Mouse (Mus musculus) liver, adult 2 months (tissue): ENCODE data around the gene Gm3542. TPM values are rescaled to one million over a fixed set of nuclear protein-coding genes. Genes with fewer than 3 reads are reported as not detected.
"Not testable (repeated sequence)": the region's sequence is repeated elsewhere in the genome, so short reads cannot be mapped to it uniquely, and the experiment has no call there.

ENCODE experiments used
- DNase-seq: peaks from one replicate; pipeline ENCODE4 v3.0.0-alpha.2; 2011; ENCODE audit warnings: low read depth, low spot score; ENCODE audit errors: extremely low read depth
- H3K27ac ChIP-seq: fragments of 200-500 bp; replicated peaks from 2 replicates; pipeline ENCODE4 v1.5.1; 2012; ENCODE audit warnings: low read depth, mild to moderate bottlenecking, control low read depth, inconsistent platforms, low read length; ENCODE audit not compliant: insufficient read depth
- H3K27me3 ChIP-seq: fragments of 200-500 bp; 2 replicates; pipeline ENCODE4 v1.6.1; 2012; ENCODE audit warnings: mild to moderate bottlenecking, moderate library complexity, low read length, inconsistent platforms; ENCODE audit not compliant: control insufficient read depth, insufficient read depth
- H3K36me3 ChIP-seq: fragments of 200-500 bp; 2 replicates; pipeline ENCODE4 v1.6.1; 2012; ENCODE audit warnings: low read length, inconsistent platforms; ENCODE audit not compliant: control insufficient read depth, insufficient read depth
- H3K4me1 ChIP-seq: fragments of 200-500 bp; 2 replicates; pipeline ENCODE4 v1.6.1; 2011; ENCODE audit warnings: low read length; ENCODE audit not compliant: control insufficient read depth, insufficient read depth
- H3K4me3 ChIP-seq: fragments of 200-500 bp; 2 replicates; pipeline ENCODE4 v1.5.1; 2011; ENCODE audit warnings: low read depth, mild to moderate bottlenecking, control low read depth, low read length, moderate library complexity; ENCODE audit not compliant: insufficient read depth
- H3K79me2 ChIP-seq: fragments of 200-500 bp; 2 replicates; pipeline ENCODE4 v1.6.1; 2012; ENCODE audit warnings: inconsistent platforms, mild to moderate bottlenecking, low read length, moderate library complexity; ENCODE audit not compliant: control insufficient read depth, insufficient read depth
- H3K9ac ChIP-seq: fragments of 200-500 bp; 2 replicates; pipeline ENCODE4 v1.6.1; 2012; ENCODE audit warnings: low read depth, mild to moderate bottlenecking, control low read depth, inconsistent platforms, low read length
- WGBS: fragments of 180-500 bp; shearing (Covaris S2); methylation state at CpG from one replicate; pipeline ENCODE4 v1.1.7; 2018; 5-methylcytosine and 5-hydroxymethylcytosine counted together
- polyA plus RNA-seq: library from polyadenylated mRNA; depleted of rRNA; stranded (reverse); fragments of >200 nt; gene quantifications from 2 replicates; pipeline ENCODE4 v1.2.3, GENCODE M21; 2012; rRNA removed
- total RNA-seq: library from RNA; depleted of rRNA; stranded (reverse); fragments of >200 nt; gene quantifications from 2 replicates; pipeline ENCODE4 v1.2.3, GENCODE M21; 2014; rRNA removed

Gm3542 gene
- total RNA-seq (not detected in 2 replicates), polyA plus RNA-seq (not detected in 2 replicates)

GRCm38 (mm10) chr14:5334828-5335227, at the start of gene Gm3542:
Gene Gm3542 (minus strand): TSS chr14:5334928.
- H3K27me3 ChIP-seq, H3K4me3 ChIP-seq, H3K27ac ChIP-seq, H3K4me1 ChIP-seq, H3K9ac ChIP-seq, H3K36me3 ChIP-seq, DNase-seq, H3K79me2 ChIP-seq: not testable (repeated sequence)
- WGBS, result no CpG with 5 or more reads among the region's 2 CpGs

Other genes starting within 250 kb of the Gm3542 start
- gene Gm8279, start 203.4 kb downstream of the Gm3542 start, total RNA-seq, result not detected in 2 replicates
- gene Gm8279, start 203.4 kb downstream of the Gm3542 start, polyA plus RNA-seq, result not detected in 2 replicates
- gene Gm3317, start 170.4 kb downstream of the Gm3542 start, total RNA-seq, result not detected in 2 replicates
- gene Gm3317, start 170.4 kb downstream of the Gm3542 start, polyA plus RNA-seq, result not detected in 2 replicates
- gene Gm8271, start 149.1 kb downstream of the Gm3542 start, total RNA-seq, result not detected in 2 replicates
- gene Gm8271, start 149.1 kb downstream of the Gm3542 start, polyA plus RNA-seq, result not detected in 2 replicates
- not detected in 2 replicates for gene Gm3526, start 74.3 kb downstream of the Gm3542 start, total RNA-seq
- gene Gm3526, start 74.3 kb downstream of the Gm3542 start, polyA plus RNA-seq, result not detected in 2 replicates
- gene Gm3500, start 54.1 kb upstream of the Gm3542 start, total RNA-seq, result not detected in 2 replicates
- not detected in 2 replicates for gene Gm3500, start 54.1 kb upstream of the Gm3542 start, polyA plus RNA-seq
- not detected in 2 replicates for gene Gm3194, start 120.5 kb upstream of the Gm3542 start, total RNA-seq
- not detected in 2 replicates for gene Gm3194, start 120.5 kb upstream of the Gm3542 start, polyA plus RNA-seq
- not detected in 2 replicates for gene Gm8246, start 142.9 kb upstream of the Gm3542 start, total RNA-seq
- not detected in 2 replicates for gene Gm8246, start 142.9 kb upstream of the Gm3542 start, polyA plus RNA-seq
- gene Gm3187, start 149.3 kb upstream of the Gm3542 start, total RNA-seq, result not detected in 2 replicates
- gene Gm3187, start 149.3 kb upstream of the Gm3542 start, polyA plus RNA-seq, result not detected in 2 replicates
- gene Gm3488, start 166.7 kb upstream of the Gm3542 start, total RNA-seq, result not detected in 2 replicates
- not detected in 2 replicates for gene Gm3488, start 166.7 kb upstream of the Gm3542 start, polyA plus RNA-seq
- gene Gm3532, start 203.6 kb upstream of the Gm3542 start, total RNA-seq, result not detected in 2 replicates
- not detected in 2 replicates for gene Gm3532, start 203.6 kb upstream of the Gm3542 start, polyA plus RNA-seq